Mouse (Mus musculus): Measurements from ENCODE around the gene Npas3.
A peak's percentile ranks its signal among the peaks of the same experiment; 100 is the strongest.

Gene Npas3

GRCm38 (mm10) chr12:53416096-53416495 is 167.6 kb downstream of the Npas3 start:
- DNase-seq: peak in 1 of 2 experiments; percentile 2

- DNase-seq: peak in 1 of 2 experiments; percentile 2
Measured at GRCm38 (mm10) chr12:53421701-53422100, 173.2 kb downstream of the Npas3 start.

DNA sequence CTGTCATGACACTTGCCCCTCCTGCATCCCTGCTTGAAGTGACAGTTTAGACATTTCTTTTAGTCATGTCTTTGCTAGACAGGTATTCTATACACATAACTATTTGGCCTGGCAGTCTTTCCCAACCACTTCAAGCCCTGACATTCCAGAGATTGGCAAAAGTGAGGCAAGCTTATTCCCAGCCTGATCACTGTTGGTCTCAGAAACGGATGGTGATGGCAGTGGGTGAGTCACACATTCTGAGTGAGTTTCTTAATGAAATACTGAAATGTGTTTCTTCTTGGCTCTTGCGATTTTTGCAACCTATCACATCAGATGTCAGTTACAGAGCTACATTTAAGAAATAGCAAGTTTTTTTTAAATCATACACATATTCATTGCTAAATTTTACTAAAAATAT is 175.2 kb downstream of the Npas3 start:
- no peak for DNase-seq

GRCm38 (mm10) chr12:53426006-53426405 is 177.5 kb downstream of the Npas3 start:
- no peak for DNase-seq

DNA sequence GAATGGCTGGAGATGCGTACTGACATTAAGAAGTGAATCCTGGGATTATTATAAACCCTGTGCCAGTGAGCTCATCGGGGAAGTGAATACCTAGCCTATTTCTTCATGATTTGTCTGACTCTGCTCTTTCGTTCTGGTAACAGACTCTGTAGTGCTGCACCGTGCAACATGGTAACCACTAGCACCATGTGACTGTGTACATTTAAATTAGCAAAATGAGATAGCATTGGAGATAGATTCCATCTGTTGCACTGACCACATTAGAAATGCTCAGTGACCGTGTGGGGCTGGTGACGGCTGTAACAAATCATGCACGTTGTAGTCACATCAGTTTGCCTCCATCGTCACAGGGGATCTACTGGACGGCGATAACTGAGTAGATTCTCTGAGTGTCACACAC is 178.7 kb downstream of the Npas3 start:
- DNase-seq: no peak

- DNase-seq: no peak
Measured at GRCm38 (mm10) chr12:53442029-53442428, 193.6 kb downstream of the Npas3 start.

DNA sequence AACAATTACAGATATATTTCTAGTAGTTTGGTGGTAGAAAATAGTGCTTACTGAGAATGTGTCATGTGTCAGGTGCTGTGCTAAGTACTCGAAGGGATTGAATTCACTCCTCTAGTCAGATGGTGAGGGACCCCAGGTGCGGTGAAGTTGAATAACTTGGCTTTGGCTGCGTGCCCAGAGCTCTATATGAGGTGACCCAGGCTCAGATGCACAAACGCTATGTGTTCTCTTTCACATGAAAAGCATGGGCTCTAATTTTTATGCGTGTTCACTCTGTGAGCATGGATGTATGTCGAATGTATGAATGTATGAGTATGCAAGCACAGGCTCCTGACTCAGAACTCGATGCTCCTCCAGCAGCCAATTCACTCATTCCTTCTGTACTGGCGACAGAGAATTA is 199.0 kb downstream of the Npas3 start:
- no peak for DNase-seq

DNA sequence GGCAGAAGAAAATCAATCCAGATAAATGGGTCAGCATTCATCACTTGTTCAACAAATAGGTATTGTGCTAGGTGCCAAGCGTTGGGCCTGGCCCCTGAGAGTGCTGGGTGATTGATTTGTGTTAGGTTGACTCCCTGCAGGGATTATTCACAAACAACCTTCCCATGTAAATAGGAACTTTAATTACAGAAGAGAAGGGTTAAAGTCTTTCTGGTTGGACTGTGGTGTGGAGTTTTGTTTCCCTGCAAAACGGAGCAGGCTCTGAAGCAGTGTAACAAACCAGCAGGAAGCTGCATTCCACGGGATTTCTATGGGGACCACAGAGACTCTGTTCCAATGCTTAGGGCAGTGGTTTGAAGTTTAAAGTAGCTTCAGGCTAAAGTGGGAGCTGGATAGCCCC is 199.6 kb downstream of the Npas3 start:
- DNase-seq: no peak

DNA sequence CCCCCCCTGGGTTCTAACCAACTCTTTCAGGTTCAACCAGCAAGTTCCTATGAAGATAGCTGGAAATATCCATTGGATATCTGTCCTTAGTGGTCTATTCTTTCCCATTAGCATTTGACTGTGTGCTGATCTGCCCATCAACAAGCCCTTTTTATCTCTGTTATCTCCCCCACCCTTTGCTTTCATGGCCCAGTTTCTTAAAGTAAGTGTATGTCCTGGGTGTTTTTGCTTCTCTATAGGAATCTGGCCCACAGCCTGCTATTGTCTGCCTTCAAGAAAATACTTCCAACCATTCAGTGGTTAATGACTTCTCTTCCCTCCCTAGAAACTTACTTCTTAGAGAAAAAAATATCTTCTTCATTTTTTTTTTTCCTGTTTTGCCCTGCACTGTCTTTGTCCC is 219.1 kb downstream of the Npas3 start:
- no peak for DNase-seq

DNA sequence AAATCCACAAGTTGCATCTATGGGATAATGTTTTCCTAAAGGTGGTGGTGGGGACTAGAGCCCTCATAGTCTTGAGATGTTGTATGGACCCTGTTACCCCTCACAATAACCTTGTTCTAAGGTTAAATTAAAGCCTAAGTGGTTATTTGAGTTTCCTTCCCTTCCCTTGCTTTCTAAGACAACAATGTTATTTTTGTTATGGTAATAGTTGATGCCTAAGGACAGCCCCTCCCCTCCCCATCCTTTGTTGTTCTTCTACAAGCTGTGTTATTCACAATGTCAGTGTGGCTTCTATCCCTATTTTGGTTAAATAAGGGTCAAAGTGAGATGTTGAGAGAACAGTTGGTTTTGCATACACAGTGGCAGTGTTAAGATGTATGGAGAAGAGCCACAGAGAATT is 226.0 kb downstream of the Npas3 start:
- no peak for DNase-seq

DNA sequence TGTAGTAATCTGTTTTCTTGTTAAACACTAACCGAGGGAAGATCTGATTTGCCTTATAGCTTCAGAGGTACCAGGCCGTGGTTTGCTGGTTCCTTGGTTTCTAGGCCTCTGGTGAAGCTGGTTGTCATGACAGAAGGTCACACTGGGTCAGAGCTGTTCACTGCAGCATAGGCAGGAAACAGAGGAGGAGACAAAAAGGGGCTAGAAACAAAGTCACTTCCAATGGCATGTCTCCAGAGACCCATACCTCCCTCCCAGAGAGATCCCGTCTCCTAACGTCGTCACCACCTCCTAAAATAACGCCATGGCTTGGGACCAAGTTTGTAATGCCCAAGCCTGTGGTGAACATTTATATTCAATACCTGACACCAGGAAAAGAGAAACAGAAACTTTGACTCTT is 236.4 kb downstream of the Npas3 start:
- DNase-seq: no peak

- DNase-seq: no peak
Measured at GRCm38 (mm10) chr12:53496386-53496785, 247.9 kb downstream of the Npas3 start.

GRCm38 (mm10) chr12:53514885-53515284 is 266.4 kb downstream of the Npas3 start:
- no peak for DNase-seq

DNA sequence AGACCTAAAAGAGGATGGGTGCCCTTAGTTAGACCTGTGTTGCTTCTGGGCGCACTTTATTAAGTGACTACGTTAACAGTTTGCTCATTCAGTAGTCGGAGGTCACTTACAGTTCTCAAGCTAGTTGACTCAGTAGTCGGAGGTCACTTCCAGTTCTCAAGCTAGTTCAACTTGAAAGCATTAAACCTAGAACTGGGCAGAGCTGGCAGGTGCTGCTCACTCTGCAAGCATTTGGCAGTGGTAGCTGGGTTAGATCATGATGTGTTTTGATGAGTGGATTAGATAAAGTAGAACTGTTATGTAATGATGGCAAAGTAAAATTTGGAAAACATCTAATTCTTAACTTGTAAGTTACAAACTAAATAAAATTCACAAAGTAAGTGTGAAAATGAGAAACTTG is 271.1 kb downstream of the Npas3 start:
- DNase-seq: no peak

DNA sequence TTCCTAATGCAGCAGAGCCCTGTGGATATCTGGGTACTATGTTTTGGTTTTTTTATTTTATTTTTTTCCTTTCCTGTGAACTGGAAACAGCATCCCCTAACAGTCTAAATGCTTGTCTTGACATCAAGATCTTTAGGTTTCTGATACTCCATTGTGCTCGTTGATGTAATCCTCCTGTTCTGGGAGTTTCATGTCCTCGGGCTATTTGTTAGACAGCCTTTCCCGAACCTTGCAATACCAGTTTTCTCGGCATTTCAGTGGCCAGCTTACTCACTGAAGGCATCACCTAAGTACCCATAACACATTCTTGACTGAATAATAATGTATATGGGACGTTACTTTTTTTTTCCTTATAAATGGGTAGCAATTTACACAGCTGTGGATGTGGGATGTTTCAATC is 274.2 kb downstream of the Npas3 start:
- no peak for DNase-seq

GRCm38 (mm10) chr12:53527046-53527445 is 278.6 kb downstream of the Npas3 start:
- no peak for DNase-seq

DNA sequence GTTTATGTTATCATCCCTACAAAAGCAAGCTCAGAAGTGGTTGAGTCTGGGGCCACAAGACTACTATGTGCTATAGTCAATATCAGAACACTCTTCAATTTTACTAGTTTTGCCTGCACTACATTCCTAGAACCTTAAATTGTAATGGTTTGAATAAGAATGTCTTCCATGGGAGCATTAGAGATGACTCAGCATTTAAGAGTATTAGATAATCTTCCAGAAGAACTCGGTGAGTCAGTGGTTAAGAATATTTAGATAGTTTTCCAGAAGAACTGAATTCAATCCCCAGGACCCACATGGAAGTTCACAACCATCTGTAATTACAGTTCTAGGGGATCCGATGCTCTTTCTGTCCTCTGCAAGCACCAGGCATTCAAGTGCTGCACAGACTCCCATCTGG is 280.9 kb downstream of the Npas3 start:
- DNase-seq: no peak

DNA sequence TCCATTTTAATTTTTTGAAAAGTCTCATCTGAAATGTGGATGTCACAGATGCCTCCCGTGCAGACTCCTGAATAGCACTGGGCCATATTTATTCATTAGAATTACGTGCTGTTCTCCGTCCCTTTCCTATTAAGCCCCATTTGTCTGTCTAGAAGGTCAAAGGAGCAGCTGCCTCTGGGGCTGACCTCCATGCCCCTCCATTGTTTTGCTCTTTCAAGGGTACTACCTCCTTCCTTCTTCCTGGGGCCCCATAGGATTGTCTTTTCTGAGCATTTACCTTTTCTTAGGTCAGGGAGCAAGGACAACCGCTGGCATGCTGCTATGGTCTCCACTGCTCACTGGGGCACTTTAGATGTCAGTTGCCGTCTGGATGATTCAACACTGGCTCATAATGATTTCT is 288.3 kb downstream of the Npas3 start:
- DNase-seq: no peak

DNA sequence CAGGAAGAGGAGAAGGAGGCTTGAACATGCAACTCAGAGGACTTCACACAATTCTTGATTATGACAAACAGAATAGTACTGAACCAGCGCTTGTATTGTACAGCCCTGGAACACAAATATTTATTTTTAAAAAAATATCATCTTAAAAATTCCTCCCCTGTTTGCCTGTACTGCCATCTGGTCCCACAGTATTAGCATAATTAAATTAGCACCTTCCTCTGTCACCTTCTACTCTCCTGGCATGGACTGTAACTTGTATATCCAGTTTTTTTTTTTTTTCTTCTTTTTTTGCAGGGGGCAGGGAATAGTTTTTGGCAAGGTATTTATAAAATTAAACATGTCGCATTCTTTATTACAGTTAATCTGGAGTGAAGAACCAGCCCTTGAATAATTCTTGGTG is 307.9 kb downstream of the Npas3 start:
- DNase-seq: no peak

DNA sequence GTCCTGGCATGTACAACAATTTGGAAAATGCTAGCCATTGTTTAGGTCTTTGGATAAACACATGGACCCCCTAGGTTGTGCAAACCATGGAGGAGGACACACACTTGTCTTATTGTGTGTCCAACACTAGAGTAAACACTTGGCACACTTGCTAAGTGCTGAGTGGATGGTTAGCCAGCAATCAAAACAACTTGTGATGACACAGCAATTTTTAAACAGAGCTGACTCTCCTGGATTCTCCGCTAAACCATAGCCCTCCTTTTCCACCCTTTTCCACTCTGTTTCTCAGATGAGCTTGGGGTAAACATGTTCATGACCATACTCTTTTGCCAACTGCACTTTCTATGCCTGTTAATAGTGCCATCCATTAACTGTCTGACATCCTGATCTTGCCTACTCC is 309.8 kb downstream of the Npas3 start:
- DNase-seq: no peak

DNA sequence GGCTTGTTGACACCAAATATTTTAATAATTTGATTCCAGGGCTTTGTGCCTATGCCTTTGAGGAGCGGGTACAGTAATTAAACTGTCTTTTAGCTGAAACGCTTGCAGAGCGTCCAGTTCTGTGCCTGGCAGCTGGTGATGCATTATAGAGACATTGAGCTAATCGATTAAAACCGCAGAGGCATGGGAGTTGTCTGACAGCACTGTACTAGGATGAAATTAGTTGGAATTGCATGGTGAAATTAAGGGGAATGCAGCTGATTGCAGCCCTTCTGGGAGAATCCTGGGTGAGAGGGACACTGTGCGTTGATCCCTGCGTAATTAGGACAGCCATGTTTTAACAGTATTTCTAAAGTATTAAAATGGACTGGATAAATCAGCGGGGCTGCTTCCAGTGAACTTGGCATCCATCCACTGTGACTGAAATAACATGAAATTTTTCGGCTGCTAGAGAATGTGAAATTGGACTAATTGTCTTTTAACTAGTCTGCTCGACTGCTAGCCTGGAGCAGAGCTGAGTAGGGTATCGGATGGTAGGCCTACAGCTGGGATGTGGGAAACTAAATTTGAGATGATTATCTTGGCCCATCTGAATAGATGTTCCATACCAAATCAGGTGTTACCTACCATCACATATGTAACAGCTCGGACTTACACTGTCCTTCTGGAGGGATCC is 318.4 kb downstream of the Npas3 start:
- no peak for DNase-seq

- no peak for DNase-seq
Measured at GRCm38 (mm10) chr12:53581181-53581580, 332.7 kb downstream of the Npas3 start.

DNA sequence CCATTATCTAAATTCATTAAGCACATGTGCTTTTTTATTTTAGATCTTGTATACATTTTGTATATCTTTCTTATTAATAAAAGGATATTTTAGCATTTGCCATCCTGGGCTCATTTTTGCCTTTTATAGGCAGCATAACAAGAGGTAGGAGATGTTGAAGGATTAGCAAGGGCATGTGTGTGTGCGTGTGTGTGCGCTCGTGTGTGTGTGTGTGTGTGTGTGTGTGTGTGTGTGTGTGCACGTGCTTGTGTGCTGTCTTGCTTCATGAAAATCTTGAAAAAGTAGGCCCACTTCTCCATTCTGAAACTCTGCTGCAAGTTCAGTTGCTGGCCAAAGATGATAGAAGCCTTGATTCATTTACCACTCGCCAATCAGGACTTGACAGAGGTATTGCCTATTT is 338.8 kb downstream of the Npas3 start:
- DNase-seq: no peak

DNA sequence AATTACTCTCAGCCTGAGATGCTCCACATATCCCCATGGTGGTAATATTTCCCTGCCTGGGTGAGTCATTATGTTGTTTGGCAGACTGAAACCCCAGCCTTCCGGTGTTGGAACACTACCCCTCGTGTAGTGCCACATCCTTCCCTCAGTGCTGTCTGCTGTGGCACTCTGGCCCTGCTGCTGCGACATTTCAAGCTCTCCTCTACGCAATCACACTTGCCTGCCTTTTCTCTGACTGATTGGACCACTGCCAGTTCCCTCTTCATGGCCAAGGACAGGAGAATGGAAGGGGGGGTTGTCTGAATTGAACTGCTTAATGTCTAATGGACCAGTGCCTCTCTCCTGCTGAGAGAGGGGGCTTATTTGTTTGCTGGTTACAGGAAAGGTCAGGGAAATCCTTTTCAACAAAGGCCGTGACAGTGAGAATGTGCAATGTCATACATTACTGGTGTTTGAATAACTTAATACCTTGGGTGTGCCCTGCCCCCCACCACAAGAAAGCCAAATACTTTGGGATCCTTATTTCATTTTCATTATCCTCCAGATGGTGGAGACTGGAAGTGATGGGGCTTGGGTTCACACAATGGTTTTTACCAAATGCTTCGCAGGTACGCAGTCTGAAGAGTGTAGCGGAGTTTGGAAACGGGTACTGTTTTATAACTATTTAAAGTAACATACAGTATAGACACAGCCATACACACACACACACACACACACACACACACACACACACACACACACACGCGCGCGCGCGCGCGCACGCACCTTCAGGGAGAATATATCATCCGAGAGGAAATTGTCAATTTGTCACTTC is 339.4 kb downstream of the Npas3 start:
- no peak for DNase-seq

Data from lung, adult 18-20 months (tissue).